Mouse (Mus musculus): ENCODE results near the gene Klhl26.

- TF ChIP-seq CTCF (IDR thresholded peaks at IDR 0.05) = no peak
- no peak for TF ChIP-seq EP300 (IDR thresholded peaks at IDR 0.05)
Measured at GRCm38 (mm10) chr8:70460199-70460598, 16.6 kb downstream of the Klhl26 start.
